Mouse (Mus musculus): ENCODE data around the gene Vmn2r12.
"Not testable (repeated sequence)": the region's sequence is repeated elsewhere in the genome, so short reads cannot be mapped to it uniquely, and the experiment has no call there.

Vmn2r12 gene

GRCm38 (mm10) chr5:109097850-109098249, at the start of gene Vmn2r12:
TSS of gene Vmn2r12 (minus strand) at chr5:109097950.
- not testable (repeated sequence) for DNase-seq (ENCODE audit: low spot score)

- DNase-seq (ENCODE audit: low spot score), result no peak
Measured at GRCm38 (mm10) chr5:109139546-109139945, 41.8 kb upstream of the Vmn2r12 start.

GRCm38 (mm10) chr5:109136731-109137130, 39.0 kb upstream of the Vmn2r12 start:
- no peak for DNase-seq (ENCODE audit: low spot score)

GRCm38 (mm10) chr5:109096482-109096881, 1.3 kb downstream of the Vmn2r12 start:
- DNase-seq (ENCODE audit: low spot score), result not testable (repeated sequence)

- not testable (repeated sequence) for DNase-seq (ENCODE audit: low spot score)
Measured at GRCm38 (mm10) chr5:109072016-109072415, 25.7 kb downstream of the Vmn2r12 start.

GRCm38 (mm10) chr5:109059469-109059868, 38.3 kb downstream of the Vmn2r12 start, which contains the start of gene Vmn2r11:
TSS of gene Vmn2r11 (minus strand) at chr5:109059569.
- not testable (repeated sequence) for DNase-seq (ENCODE audit: low spot score)

GRCm38 (mm10) chr5:109055286-109055685, 42.5 kb downstream of the Vmn2r12 start:
- no peak for DNase-seq (ENCODE audit: low spot score)
